In genomic region chr16:43362651-43363300, GRCm38 (mm10) we compare ENCODE assay signal across 8 mouse cellular contexts.
DNase-seq lines count a peak whose midpoint lies in the region; ATAC-seq and TF ChIP-seq lines count a peak whose summit lies in the region.

No protein-coding gene starts in this region.

- no peak for ATAC-seq in forebrain, embryonic 11.5 days (replicated peaks; ENCODE audit: low FRiP score)
- ATAC-seq in forebrain, embryonic 15.5 days (replicated peaks) = peak; percentile 48; the same call in 1 of the 2 replicates
- ATAC-seq in activated CD4-positive, CD25-positive, alpha-beta regulatory T cell, adult 4 months = no peak

- H3K79me2 ChIP-seq in liver, adult 2 months (ENCODE audit: control insufficient read depth, insufficient read depth, low read length) = peaks cover 11% of the 10 kb centered on the region; the same call in 1 of the 2 replicates

- peaks cover 16% of the 10 kb centered on the region for H3K4me1 ChIP-seq in forebrain, embryonic 10.5 days
- 0 out of 2 replicates have a peak, but pooled peaks cover 2% of the 10 kb centered on the region for H3K4me1 ChIP-seq in forebrain, embryonic 11.5 days (replicated peaks; ENCODE audit: control insufficient read depth, insufficient read depth, low read length)
- H3K4me1 ChIP-seq in forebrain, embryonic 15.5 days = no peaks in the 10 kb centered on the region; the same call in 1 of the 2 replicates
- H3K4me1 ChIP-seq in liver, adult 2 months (ENCODE audit: control insufficient read depth, insufficient read depth, low read length) = peaks cover 30% of the 10 kb centered on the region

- no peaks in the 10 kb centered on the region for H3K36me3 ChIP-seq in forebrain, embryonic 10.5 days (replicated peaks)
- no peaks in the 10 kb centered on the region for H3K36me3 ChIP-seq in forebrain, embryonic 11.5 days (ENCODE audit: control insufficient read depth, insufficient read depth, low read length)
- H3K36me3 ChIP-seq in forebrain, embryonic 15.5 days = no peaks in the 10 kb centered on the region
- no peaks in the 10 kb centered on the region for H3K36me3 ChIP-seq in liver, adult 2 months (ENCODE audit: control insufficient read depth, insufficient read depth, low read length)

- H3K4me3 ChIP-seq in forebrain, embryonic 10.5 days = no peak overlapping the region
- no peak overlapping the region for H3K4me3 ChIP-seq in forebrain, embryonic 11.5 days (ENCODE audit: low read depth, low read length)
- no peak overlapping the region for H3K4me3 ChIP-seq in forebrain, embryonic 15.5 days
- peak overlapping the region; percentile 54 for H3K4me3 ChIP-seq in liver, adult 2 months (ENCODE audit: insufficient read depth, low read depth, low read length)

- peak overlapping the region; percentile 75 for H3K27ac ChIP-seq in forebrain, embryonic 10.5 days
- H3K27ac ChIP-seq in forebrain, embryonic 11.5 days (ENCODE audit: low read depth, low read length) = no peak overlapping the region
- no peak overlapping the region for H3K27ac ChIP-seq in forebrain, embryonic 15.5 days (replicated peaks)
- peak overlapping the region; percentile 91 for H3K27ac ChIP-seq in liver, adult 2 months (replicated peaks; ENCODE audit: insufficient read depth, low read depth, low read length)

- 86% methylated on average over 9 of the region's 9 CpGs for WGBS in forebrain, embryonic 10.5 days
- 80% methylated on average over 9 of the region's 9 CpGs for WGBS in forebrain, embryonic 11.5 days
- 75% methylated on average over 9 of the region's 9 CpGs for WGBS in forebrain, embryonic 15.5 days
- 12% methylated on average over 9 of the region's 9 CpGs for WGBS in liver, adult 2 months

- no peaks in the 10 kb centered on the region for H3K9me3 ChIP-seq in forebrain, embryonic 10.5 days
- no peaks in the 10 kb centered on the region for H3K9me3 ChIP-seq in forebrain, embryonic 11.5 days (ENCODE audit: control insufficient read depth, low read length)
- H3K9me3 ChIP-seq in forebrain, embryonic 15.5 days = no peaks in the 10 kb centered on the region

- no peaks in the 10 kb centered on the region for H3K27me3 ChIP-seq in forebrain, embryonic 10.5 days (ENCODE audit: poor library complexity, severe bottlenecking)
- H3K27me3 ChIP-seq in forebrain, embryonic 11.5 days (ENCODE audit: control insufficient read depth, insufficient read depth, low read length) = no peaks in the 10 kb centered on the region
- no peaks in the 10 kb centered on the region for H3K27me3 ChIP-seq in forebrain, embryonic 15.5 days
- H3K27me3 ChIP-seq in liver, adult 2 months (ENCODE audit: control insufficient read depth, insufficient read depth, low read length) = no peaks in the 10 kb centered on the region

- H3K9ac ChIP-seq in forebrain, embryonic 11.5 days (ENCODE audit: low read length) = no peak overlapping the region
- H3K9ac ChIP-seq in forebrain, embryonic 15.5 days (replicated peaks) = no peak overlapping the region
- H3K9ac ChIP-seq in liver, adult 2 months (ENCODE audit: low read depth, low read length) = peak overlapping the region; percentile 78

- DNase-seq in forebrain, embryonic 10.5 days (ENCODE audit: extremely low spot score, low spot score) = no peak
- DNase-seq in forebrain, embryonic 11.5 days (ENCODE audit: low spot score) = no peak
- peak; percentile 92 to 96 for DNase-seq in adrenal gland, adult (ENCODE audit: inconsistent age in 2 of 2, low spot score in 1 of 2)
- peak; percentile 88 for DNase-seq in heart, postnatal 4 days
- peak; percentile 95 for DNase-seq in liver, adult 2 months (ENCODE audit: extremely low read depth, low read depth, low spot score)
- peak; percentile 69 for DNase-seq in retina, postnatal 1 day

- no peak for TF ChIP-seq POLR2A in liver, adult 2 months (IDR thresholded peaks at IDR 0.05; ENCODE audit: extremely low read depth, insufficient read depth, low read length)

- no peak overlapping the region for H3K4me2 ChIP-seq in forebrain, embryonic 11.5 days (ENCODE audit: low read depth, low read length, severe bottlenecking)
- H3K4me2 ChIP-seq in forebrain, embryonic 15.5 days (replicated peaks) = no peak overlapping the region

- TF ChIP-seq CTCF in liver, adult 2 months (IDR thresholded peaks at IDR 0.05; ENCODE audit: low read depth, low read length) = no peak

Comparison
In these comparisons a context has a peak if more than half of its experiments do, and no peak if none do; other contexts are left out.
1. H3K27ac ChIP-seq: peak in forebrain, embryonic 10.5 days (single experiment) and liver, adult 2 months (single experiment); none in forebrain, embryonic 11.5 days (single experiment) and forebrain, embryonic 15.5 days (single experiment).
2. DNase-seq: peak in adrenal gland, adult (2 of 2), heart, postnatal 4 days (single experiment), liver, adult 2 months (single experiment) and retina, postnatal 1 day (single experiment); none in forebrain, embryonic 10.5 days (single experiment) and forebrain, embryonic 11.5 days (single experiment).